Mouse (Mus musculus): ENCODE measurements around the gene Gm20696. TPM values are rescaled to one million over a fixed set of nuclear protein-coding genes. Genes with fewer than 3 reads are reported as not detected.

Gene Gm20696
- polyA plus RNA-seq, 1 experiment from 2014 or later, result 2.5 TPM

DNA sequence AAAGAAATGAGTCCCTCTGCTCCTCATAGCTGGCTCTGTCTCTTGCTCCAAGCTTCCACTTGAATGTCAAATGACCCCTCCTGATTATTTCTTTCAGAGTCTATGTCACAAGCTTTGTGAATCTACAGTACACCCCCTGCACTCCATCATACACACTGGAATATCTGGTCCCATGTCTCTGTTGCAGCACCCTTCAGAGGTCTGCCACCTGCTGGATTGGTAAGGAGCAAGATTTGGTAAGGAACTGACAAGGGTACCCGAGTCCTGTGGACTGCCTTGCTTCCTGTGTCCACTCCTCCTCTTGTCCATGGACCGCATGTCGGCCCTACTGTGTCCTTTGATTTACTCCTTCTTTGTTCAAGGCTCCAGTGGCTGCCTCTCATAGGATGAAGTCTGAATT lies 5.2 kb upstream of the Gm20696 start:
- DNase-seq (ENCODE audit: low spot score) (no peak), ATAC-seq (replicated peaks; ENCODE audit: insufficient number of reproducible peaks, low FRiP score, low TSS enrichment, low read depth) (no peak)
- Histone ChIP-seq H3K36me3 (replicated peaks; ENCODE audit: control insufficient read depth, insufficient read depth, low read depth, low read length) (no peaks in the 10 kb centered on the region), H3K4me3 (ENCODE audit: low read depth, low read length) (no peak overlapping the region), H3K9ac (replicated peaks; ENCODE audit: low read length) (no peak overlapping the region), H3K4me1 (ENCODE audit: control insufficient read depth, insufficient read depth, low read length) (no peaks in the 10 kb centered on the region), H3K9me3 (replicated peaks; ENCODE audit: control insufficient read depth, low read length) (no peaks in the 10 kb centered on the region), H3K27ac (replicated peaks; ENCODE audit: low read depth, low read length) (no peak overlapping the region), H3K4me2 (ENCODE audit: low read depth, low read length) (no peak overlapping the region), H3K27me3 (ENCODE audit: control insufficient read depth, insufficient read depth, low read length) (no peaks in the 10 kb centered on the region)
- WGBS, result 68% methylated on average over 3 of the region's 3 CpGs

DNA sequence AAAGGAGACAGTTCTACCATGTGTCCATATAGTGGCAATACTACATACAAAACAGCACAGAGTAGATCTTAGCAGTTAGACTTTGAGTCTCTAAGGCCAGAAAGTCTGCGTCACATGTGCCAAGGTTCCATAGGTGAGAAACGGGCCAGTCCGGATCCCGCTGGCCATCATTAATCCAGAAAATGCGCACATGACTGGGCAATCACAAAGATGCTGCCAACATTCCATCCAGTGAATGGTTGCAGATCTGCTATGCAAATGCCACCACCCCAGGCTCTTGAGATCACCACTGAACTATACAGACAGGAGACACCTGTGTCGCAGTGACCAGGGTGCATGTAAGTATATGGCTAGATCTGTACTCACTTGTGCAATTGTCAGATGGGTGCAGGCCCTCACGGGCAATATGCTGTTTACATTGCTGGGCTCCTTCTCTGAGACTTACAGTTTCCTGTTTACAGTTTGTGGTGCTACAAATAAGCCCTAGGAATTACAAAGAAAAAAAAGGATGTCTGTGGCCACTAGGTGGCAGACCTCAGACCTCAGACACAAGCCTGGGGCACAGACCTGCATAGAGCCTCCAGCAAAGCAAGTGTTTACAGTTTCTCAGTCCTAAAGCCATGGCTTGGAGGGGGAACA lies 4.0 kb upstream of the Gm20696 start:
- Histone ChIP-seq H3K4me1 (ENCODE audit: control insufficient read depth, insufficient read depth, low read length) (no peaks in the 10 kb centered on the region), H3K27me3 (ENCODE audit: control insufficient read depth, insufficient read depth, low read length) (no peaks in the 10 kb centered on the region), H3K27ac (replicated peaks; ENCODE audit: low read depth, low read length) (no peak overlapping the region), H3K9me3 (replicated peaks; ENCODE audit: control insufficient read depth, low read length) (no peaks in the 10 kb centered on the region), H3K36me3 (replicated peaks; ENCODE audit: control insufficient read depth, insufficient read depth, low read depth, low read length) (no peaks in the 10 kb centered on the region), H3K9ac (replicated peaks; ENCODE audit: low read length) (no peak overlapping the region), H3K4me3 (ENCODE audit: low read depth, low read length) (no peak overlapping the region), H3K4me2 (ENCODE audit: low read depth, low read length) (no peak overlapping the region)
- ATAC-seq (replicated peaks; ENCODE audit: insufficient number of reproducible peaks, low FRiP score, low TSS enrichment, low read depth) (0 out of 2 replicates have a peak, but pooled peaks have one; percentile 16), DNase-seq (ENCODE audit: low spot score) (peak; percentile 75)
- 77% methylated on average over 7 of the region's 7 CpGs for WGBS

DNA sequence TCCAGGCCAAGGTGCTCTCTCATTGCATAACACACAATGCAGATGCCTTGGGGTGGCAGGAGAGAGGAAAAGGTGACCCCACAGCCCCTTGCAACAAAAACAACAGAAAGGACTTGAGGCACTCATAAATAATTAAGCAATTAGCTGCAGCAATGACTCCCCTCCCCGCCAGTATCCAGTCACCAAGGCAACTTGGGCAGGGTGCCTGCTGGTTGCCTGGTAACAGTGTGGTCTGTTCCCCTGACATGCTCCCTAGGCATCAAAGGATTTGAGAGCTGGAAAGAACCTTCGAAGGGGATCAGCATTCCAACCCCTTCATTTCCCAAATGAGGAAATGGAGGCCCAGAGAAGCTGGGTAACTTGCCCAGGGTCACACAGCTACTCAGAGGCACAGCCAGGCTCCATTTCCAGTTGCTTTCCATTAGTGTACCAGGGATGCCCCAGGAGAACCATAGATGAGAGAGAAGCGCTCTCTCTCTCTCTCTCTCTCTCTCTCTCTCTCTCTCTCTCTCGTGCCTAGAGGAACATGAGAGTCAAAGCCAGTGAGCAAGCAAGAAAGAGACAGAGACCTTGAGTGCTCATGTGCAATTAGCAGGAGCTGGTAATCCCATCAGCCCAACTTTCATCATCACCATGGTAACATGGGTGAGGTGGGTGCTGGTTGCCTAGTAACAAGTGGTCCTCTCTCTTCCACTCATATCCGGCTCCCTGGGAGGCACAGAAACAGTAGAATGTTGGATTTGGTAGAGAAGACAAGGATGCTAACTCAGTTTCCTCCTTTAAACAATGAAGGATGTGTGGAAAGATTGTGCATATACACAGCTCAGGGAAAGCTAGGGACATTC lies 3.1 kb upstream of the Gm20696 start:
- Histone ChIP-seq H3K4me2 (ENCODE audit: low read depth, low read length) (no peak overlapping the region), H3K36me3 (replicated peaks; ENCODE audit: control insufficient read depth, insufficient read depth, low read depth, low read length) (no peaks in the 10 kb centered on the region), H3K27me3 (ENCODE audit: control insufficient read depth, insufficient read depth, low read length) (no peaks in the 10 kb centered on the region), H3K27ac (replicated peaks; ENCODE audit: low read depth, low read length) (no peak overlapping the region), H3K9me3 (replicated peaks; ENCODE audit: control insufficient read depth, low read length) (no peaks in the 10 kb centered on the region), H3K4me1 (ENCODE audit: control insufficient read depth, insufficient read depth, low read length) (no peaks in the 10 kb centered on the region), H3K4me3 (ENCODE audit: low read depth, low read length) (no peak overlapping the region), H3K9ac (replicated peaks; ENCODE audit: low read length) (no peak overlapping the region)
- peak; percentile 17 for DNase-seq (ENCODE audit: low spot score)
- ATAC-seq (replicated peaks; ENCODE audit: insufficient number of reproducible peaks, low FRiP score, low TSS enrichment, low read depth), result no peak
- 35% methylated on average over 5 of the region's 5 CpGs for WGBS

DNA sequence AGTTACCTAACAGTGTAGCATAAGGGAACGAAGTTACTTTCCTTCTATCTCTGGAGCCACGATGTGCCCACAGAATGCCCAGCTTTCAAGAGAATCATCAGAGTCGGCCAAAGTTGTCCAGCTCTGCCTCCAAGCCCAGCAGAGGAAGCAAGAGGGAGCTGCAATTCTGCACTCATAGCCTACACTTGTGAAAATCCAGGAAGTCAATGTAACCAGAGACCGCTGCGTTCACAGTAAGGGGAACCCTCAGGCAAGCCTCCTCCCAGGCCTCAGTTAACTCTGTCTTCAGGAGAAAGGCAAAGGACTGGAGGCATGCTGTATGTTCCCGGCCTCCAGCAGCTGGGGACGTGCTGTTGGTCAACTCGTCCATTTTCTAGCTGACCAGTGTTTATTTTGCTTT lies 693 bp upstream of the Gm20696 start:
- Histone ChIP-seq H3K27me3 (ENCODE audit: control insufficient read depth, insufficient read depth, low read length) (no peaks in the 10 kb centered on the region), H3K4me2 (ENCODE audit: low read depth, low read length) (peak overlapping the region; percentile 91), H3K27ac (replicated peaks; ENCODE audit: low read depth, low read length) (no peak overlapping the region), H3K36me3 (replicated peaks; ENCODE audit: control insufficient read depth, insufficient read depth, low read depth, low read length) (no peaks in the 10 kb centered on the region), H3K4me3 (ENCODE audit: low read depth, low read length) (peak overlapping the region; percentile 57; the same call in 1 of the 2 replicates), H3K9me3 (replicated peaks; ENCODE audit: control insufficient read depth, low read length) (no peaks in the 10 kb centered on the region), H3K4me1 (ENCODE audit: control insufficient read depth, insufficient read depth, low read length) (no peaks in the 10 kb centered on the region; the same call in 1 of the 2 replicates), H3K9ac (replicated peaks; ENCODE audit: low read length) (peak overlapping the region; percentile 87)
- DNase-seq (ENCODE audit: low spot score) (peak; percentile 70), ATAC-seq (replicated peaks; ENCODE audit: insufficient number of reproducible peaks, low FRiP score, low TSS enrichment, low read depth) (0 out of 2 replicates have a peak, but pooled peaks have one; percentile 31)
- WGBS, result 18% methylated on average over 8 of the region's 8 CpGs

DNA sequence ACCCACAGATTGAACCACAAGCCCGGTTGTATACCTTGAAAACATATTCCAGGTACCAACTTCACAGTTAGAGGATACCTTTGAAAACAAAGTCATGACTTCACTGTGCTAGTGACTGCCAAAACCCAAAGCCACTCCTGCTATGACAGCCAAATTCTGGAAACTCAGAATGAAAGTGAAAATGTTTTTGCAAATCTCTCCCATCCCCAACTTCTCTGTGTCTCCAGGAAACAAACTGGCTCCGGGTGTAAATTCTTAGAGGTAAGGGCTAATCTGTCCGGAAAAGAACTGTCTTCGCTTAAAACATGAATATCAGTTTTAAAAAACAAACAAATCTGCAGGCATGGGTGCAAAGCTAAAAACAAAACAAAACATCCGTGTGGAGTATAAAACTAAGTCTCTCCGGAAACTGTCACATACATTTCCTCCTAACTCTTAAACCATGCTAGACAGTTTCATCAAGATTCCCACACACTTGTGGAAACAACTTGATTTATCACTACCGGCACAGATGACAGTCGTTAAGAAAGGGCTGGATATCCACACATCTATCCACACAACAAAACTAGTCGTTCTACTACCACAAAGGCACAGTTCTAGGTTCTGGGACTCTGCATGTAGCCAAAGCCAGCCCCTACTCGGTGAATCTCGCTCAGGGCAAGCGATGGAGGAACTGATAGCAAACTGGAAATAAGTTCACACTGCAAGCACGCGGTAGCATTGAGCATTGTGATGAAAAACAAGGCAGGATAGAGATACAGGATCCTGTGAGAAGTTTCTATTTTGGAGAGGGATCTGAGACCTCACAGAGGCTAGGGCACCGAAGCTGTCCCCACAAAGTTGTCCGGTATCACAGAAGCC lies 910 bp downstream of the Gm20696 start:
- no peaks in the 10 kb centered on the region for H3K9me3 ChIP-seq (replicated peaks; ENCODE audit: control insufficient read depth, low read length)
- ATAC-seq (replicated peaks; ENCODE audit: insufficient number of reproducible peaks, low FRiP score, low TSS enrichment, low read depth) (no peak), DNase-seq (ENCODE audit: low spot score) (no peak)
- peak overlapping the region; percentile 87 for H3K9ac ChIP-seq (replicated peaks; ENCODE audit: low read length)
- peak overlapping the region; percentile 91 for H3K4me2 ChIP-seq (ENCODE audit: low read depth, low read length)
- H3K4me1 ChIP-seq (ENCODE audit: control insufficient read depth, insufficient read depth, low read length), result no peaks in the 10 kb centered on the region; the same call in 1 of the 2 replicates
- peak overlapping the region; percentile 57 for H3K4me3 ChIP-seq (ENCODE audit: low read depth, low read length)
- 27% methylated on average over 16 of the region's 16 CpGs for WGBS
- no peaks in the 10 kb centered on the region for H3K27me3 ChIP-seq (ENCODE audit: control insufficient read depth, insufficient read depth, low read length)
- H3K27ac ChIP-seq (replicated peaks; ENCODE audit: low read depth, low read length), result no peak overlapping the region
- H3K36me3 ChIP-seq (replicated peaks; ENCODE audit: control insufficient read depth, insufficient read depth, low read depth, low read length), result no peaks in the 10 kb centered on the region

DNA sequence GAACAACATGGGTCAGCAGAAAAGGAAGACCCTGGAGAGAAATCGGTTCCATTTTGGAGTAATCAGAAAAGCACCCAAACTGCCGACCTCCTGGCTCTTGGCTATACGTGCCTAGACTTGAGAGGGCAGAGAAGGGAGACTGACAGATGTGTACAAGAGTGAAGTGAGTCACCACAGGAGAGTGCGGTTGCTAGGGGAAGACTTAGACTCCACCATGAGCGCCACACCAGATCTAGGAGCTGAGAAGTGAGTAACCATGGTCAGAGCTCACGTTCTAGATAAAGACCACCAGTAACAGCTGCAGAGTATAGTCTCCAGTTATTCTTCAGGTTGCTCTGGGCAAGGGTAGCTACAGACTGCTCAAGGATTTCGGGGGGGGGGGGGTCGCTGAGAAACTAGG lies 3.4 kb downstream of the Gm20696 start:
- no peak for ATAC-seq (replicated peaks; ENCODE audit: insufficient number of reproducible peaks, low FRiP score, low TSS enrichment, low read depth)
- DNase-seq (ENCODE audit: low spot score), result no peak

DNA sequence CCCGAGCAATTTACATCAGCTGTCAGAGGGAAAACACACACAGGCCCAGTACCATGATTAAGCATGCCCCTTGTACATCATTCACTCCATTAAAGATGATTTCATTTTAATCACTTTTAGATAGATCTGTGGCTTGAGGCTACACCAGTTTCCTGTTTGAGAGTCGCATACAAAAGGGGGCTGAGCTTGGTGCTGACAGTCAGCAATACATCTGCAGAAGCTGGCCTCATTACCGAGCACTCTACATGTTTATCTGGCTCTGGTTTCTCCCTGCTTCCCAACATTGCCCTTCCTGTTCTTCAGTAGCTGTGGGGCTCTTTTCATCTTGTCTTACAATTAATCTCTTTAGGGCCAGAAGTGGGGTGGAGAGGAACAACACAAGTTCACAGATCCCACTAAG lies 6.2 kb downstream of the Gm20696 start:
- ATAC-seq (replicated peaks; ENCODE audit: insufficient number of reproducible peaks, low FRiP score, low TSS enrichment, low read depth) (no peak), DNase-seq (ENCODE audit: low spot score) (no peak)
- H3K4me3 ChIP-seq (ENCODE audit: low read depth, low read length), result no peak overlapping the region
- H3K27ac ChIP-seq (replicated peaks; ENCODE audit: low read depth, low read length), result no peak overlapping the region
- no peaks in the 10 kb centered on the region; the same call in 1 of the 2 replicates for H3K4me1 ChIP-seq (ENCODE audit: control insufficient read depth, insufficient read depth, low read length)
- no peak overlapping the region for H3K9ac ChIP-seq (replicated peaks; ENCODE audit: low read length)
- H3K4me2 ChIP-seq (ENCODE audit: low read depth, low read length), result no peak overlapping the region
- H3K36me3 ChIP-seq (replicated peaks; ENCODE audit: control insufficient read depth, insufficient read depth, low read depth, low read length), result no peaks in the 10 kb centered on the region
- H3K9me3 ChIP-seq (replicated peaks; ENCODE audit: control insufficient read depth, low read length), result no peaks in the 10 kb centered on the region
- 32% methylated on average over 3 of the region's 3 CpGs for WGBS
- H3K27me3 ChIP-seq (ENCODE audit: control insufficient read depth, insufficient read depth, low read length), result no peaks in the 10 kb centered on the region

More for the DNA sequence above, 3.4 kb downstream of the Gm20696 start:
- H3K9ac ChIP-seq (replicated peaks; ENCODE audit: low read length), result no peak overlapping the region
- no peaks in the 10 kb centered on the region for H3K9me3 ChIP-seq (replicated peaks; ENCODE audit: control insufficient read depth, low read length)
- H3K4me1 ChIP-seq (ENCODE audit: control insufficient read depth, insufficient read depth, low read length), result no peaks in the 10 kb centered on the region; the same call in 1 of the 2 replicates
- H3K4me2 ChIP-seq (ENCODE audit: low read depth, low read length), result no peak overlapping the region
- no peaks in the 10 kb centered on the region for H3K36me3 ChIP-seq (replicated peaks; ENCODE audit: control insufficient read depth, insufficient read depth, low read depth, low read length)
- no peaks in the 10 kb centered on the region for H3K27me3 ChIP-seq (ENCODE audit: control insufficient read depth, insufficient read depth, low read length)
- no peak overlapping the region for H3K4me3 ChIP-seq (ENCODE audit: low read depth, low read length)
- no peak overlapping the region for H3K27ac ChIP-seq (replicated peaks; ENCODE audit: low read depth, low read length)
- WGBS, result 75% methylated on average over 8 of the region's 8 CpGs

Data from embryonic facial prominence, embryonic 11.5 days (tissue).